Mouse (Mus musculus) forelimb bud, embryonic 11.5 days (tissue): ENCODE measurements around the gene Ldlrap1.
A peak's percentile ranks its signal among the peaks of the same experiment; 100 is the strongest.

ENCODE experiments used
- DNase-seq: peaks from one replicate; pipeline ENCODE4 v3.0.0-alpha.2; 2012; ENCODE audit warnings: low read depth, low spot score

Ldlrap1 gene

GRCm38 (mm10) chr4:134713937-134714336, 53.9 kb downstream of the Ldlrap1 start:
- peak; percentile 73 for DNase-seq

GRCm38 (mm10) chr4:134705311-134705710, 62.5 kb downstream of the Ldlrap1 start:
- peak; percentile 60 for DNase-seq

GRCm38 (mm10) chr4:134704590-134704989, 63.2 kb downstream of the Ldlrap1 start:
- no peak for DNase-seq

- DNase-seq = peak; percentile 98
These were observed 63.8 kb downstream of the Ldlrap1 start, which contains the start of gene Man1c1 for GRCm38 (mm10) chr4:134703835-134704546. TSS of gene Man1c1 (minus strand) at chr4:134704290.

- DNase-seq = no peak
These were observed 64.6 kb downstream of the Ldlrap1 start for GRCm38 (mm10) chr4:134702981-134703834.

GRCm38 (mm10) chr4:134701934-134702333, 65.9 kb downstream of the Ldlrap1 start:
- DNase-seq = peak; percentile 79

GRCm38 (mm10) chr4:134700911-134701310, 66.9 kb downstream of the Ldlrap1 start:
- no peak for DNase-seq

- DNase-seq = no peak
These were observed 74.5 kb downstream of the Ldlrap1 start for GRCm38 (mm10) chr4:134693202-134693940.

- no peak for DNase-seq
These were observed 75.4 kb downstream of the Ldlrap1 start for GRCm38 (mm10) chr4:134692388-134692787.
